ENCODE assay signal across 20 mouse cellular contexts in the genomic region with DNA sequence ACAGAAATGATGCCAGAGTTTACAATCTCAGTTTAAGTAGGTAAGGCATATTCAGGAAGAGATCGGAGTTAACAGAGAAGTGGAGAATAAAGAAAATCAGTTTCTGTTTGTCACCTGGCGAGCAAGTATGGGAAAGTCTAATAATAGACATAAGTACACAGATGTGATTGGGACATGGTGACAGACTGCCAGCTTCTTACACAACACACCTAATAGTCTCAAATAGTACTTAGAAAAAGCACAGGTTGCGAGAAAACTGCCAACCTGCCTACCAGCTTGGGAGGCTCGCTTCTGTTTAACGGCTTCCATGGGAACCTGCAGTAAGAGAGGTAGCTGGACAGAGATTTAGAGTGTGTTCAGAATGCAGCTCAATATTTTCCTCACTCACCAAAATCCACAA.
DNase-seq lines count a peak whose midpoint lies in the region; ATAC-seq and TF ChIP-seq lines count a peak whose summit lies in the region.
"Had no signal": no experiment of that assay in that cellular context is flagged by ENCODE, and none has a peak within 500 bp of the region (broad histone marks: within the 10 kb centered on the region; RNA-seq: fewer than 3 reads in every experiment).

No protein-coding gene starts in this region.

- H3K36me3 ChIP-seq in midbrain, embryonic 15.5 days (replicated peaks), result no peaks in the 10 kb centered on the region
- no peaks in the 10 kb centered on the region for H3K36me3 ChIP-seq in hindbrain, embryonic 12.5 days
- H3K36me3 ChIP-seq: embryonic facial prominence, embryonic 13.5 days; forebrain, embryonic 15.5 days; kidney, embryonic 15.5 days; limb, embryonic 13.5 days had no signal

- no peak overlapping the region for H3K4me3 ChIP-seq in gastrocnemius, adult 2 months
- H3K4me3 ChIP-seq in layer of hippocampus, adult 2 months, result no peak overlapping the region
- H3K4me3 ChIP-seq in midbrain, embryonic 15.5 days, result no peak overlapping the region
- H3K4me3 ChIP-seq in hindbrain, embryonic 12.5 days, result no peak overlapping the region
- H3K4me3 ChIP-seq: embryonic facial prominence, embryonic 13.5 days; forebrain, embryonic 15.5 days; kidney, embryonic 15.5 days; limb, embryonic 13.5 days had no signal

- no peak for ATAC-seq in midbrain, embryonic 15.5 days (replicated peaks)
- ATAC-seq in hindbrain, embryonic 12.5 days (ENCODE audit: low FRiP score), result no peak
- ATAC-seq: forebrain, embryonic 15.5 days; hindbrain, embryonic 16.5 days; intestine, postnatal 0 days had no signal

- H3K27me3 ChIP-seq in midbrain, embryonic 15.5 days (replicated peaks), result no peaks in the 10 kb centered on the region
- no peaks in the 10 kb centered on the region for H3K27me3 ChIP-seq in hindbrain, embryonic 12.5 days
- H3K27me3 ChIP-seq: CH12.LX; embryonic facial prominence, embryonic 13.5 days; forebrain, embryonic 15.5 days; kidney, embryonic 15.5 days; limb, embryonic 13.5 days had no signal

- intact Hi-C loops in gastrocnemius, adult 2 months (cut with DNase I), result loop anchor here (5.0 to 10.0 kb wide), 2 partner anchors 38 to 336 kb away; no protein-coding TSS in a partner anchor

- H3K27ac ChIP-seq in gastrocnemius, adult 2 months, result peak overlapping the region; percentile 43; the same call in 1 of the 2 replicates
- peak overlapping the region; percentile 62; the same call in 1 of the 2 replicates for H3K27ac ChIP-seq in layer of hippocampus, adult 2 months
- no peak overlapping the region for H3K27ac ChIP-seq in midbrain, embryonic 15.5 days
- no peak overlapping the region for H3K27ac ChIP-seq in hindbrain, embryonic 12.5 days
- H3K27ac ChIP-seq: embryonic facial prominence, embryonic 13.5 days; kidney, embryonic 15.5 days; limb, embryonic 13.5 days had no signal

- no peaks in the 10 kb centered on the region; the same call in 1 of the 2 replicates for H3K4me1 ChIP-seq in midbrain, embryonic 15.5 days
- H3K4me1 ChIP-seq in hindbrain, embryonic 12.5 days, result no peaks in the 10 kb centered on the region
- H3K4me1 ChIP-seq: embryonic facial prominence, embryonic 13.5 days; limb, embryonic 13.5 days had no signal

- WGBS in midbrain, embryonic 15.5 days, result 91% methylated on average over 5 of the region's 5 CpGs
- WGBS in hindbrain, embryonic 12.5 days, result 88% methylated on average over 5 of the region's 5 CpGs

- no peak for TF ChIP-seq CTCF in gastrocnemius, adult 2 months (IDR thresholded peaks at IDR 0.05)
- TF ChIP-seq CTCF in layer of hippocampus, adult 2 months (conservative IDR thresholded peaks at IDR 0.05), result no peak

- no peak overlapping the region for H3K9ac ChIP-seq in midbrain, embryonic 15.5 days
- no peak overlapping the region for H3K9ac ChIP-seq in hindbrain, embryonic 12.5 days
- H3K9ac ChIP-seq: embryonic facial prominence, embryonic 13.5 days; forebrain, embryonic 15.5 days; kidney, embryonic 15.5 days; limb, embryonic 13.5 days had no signal

- DNase-seq in gastrocnemius, adult 2 months, result peak; percentile 28
- DNase-seq in gastrocnemius, adult 8-10 months (ENCODE audit: low spot score in 2 of 2), result no peak
- DNase-seq in layer of hippocampus, adult 2 months (ENCODE audit: low spot score in 2 of 2), result no peak
- no peak for DNase-seq in layer of hippocampus, postnatal 10 days (ENCODE audit: low spot score in 2 of 2)
- DNase-seq in fat pad, adult 2 months (ENCODE audit: extremely low read depth, low read depth, low spot score), result peak; percentile 56
- peak; percentile 73 for DNase-seq in lung, postnatal 25 days (ENCODE audit: low spot score)
- DNase-seq: cerebellum, postnatal 14 days; layer of hippocampus, postnatal 36 days; retina, postnatal 1 day; thymus, adult 2 months had no signal

- H3K4me2 ChIP-seq in midbrain, embryonic 15.5 days, result no peak overlapping the region
- H3K4me2 ChIP-seq in hindbrain, embryonic 12.5 days (replicated peaks), result no peak overlapping the region
- H3K4me2 ChIP-seq: embryonic facial prominence, embryonic 13.5 days; forebrain, embryonic 15.5 days; kidney, embryonic 15.5 days; limb, embryonic 13.5 days; midbrain, embryonic 11.5 days had no signal

- no peaks in the 10 kb centered on the region for H3K9me3 ChIP-seq in midbrain, embryonic 15.5 days
- H3K9me3 ChIP-seq in hindbrain, embryonic 12.5 days (replicated peaks), result no peaks in the 10 kb centered on the region
- H3K9me3 ChIP-seq: embryonic facial prominence, embryonic 13.5 days; forebrain, embryonic 15.5 days; kidney, embryonic 15.5 days; limb, embryonic 13.5 days had no signal

Comparison
In these comparisons a context has a peak if more than half of its experiments do, and no peak if none do; other contexts are left out.
1. DNase-seq: peak in gastrocnemius, adult 2 months (single experiment), fat pad, adult 2 months (single experiment) and lung, postnatal 25 days (single experiment); none in gastrocnemius, adult 8-10 months (0 of 2), layer of hippocampus, adult 2 months (0 of 2) and layer of hippocampus, postnatal 10 days (0 of 2).
2. H3K27ac ChIP-seq: peak in gastrocnemius, adult 2 months (single experiment) and layer of hippocampus, adult 2 months (single experiment); none in midbrain, embryonic 15.5 days (single experiment) and hindbrain, embryonic 12.5 days (single experiment).